Mouse (Mus musculus): ENCODE data around the gene Gm5134.

The Gm5134 gene

DNA sequence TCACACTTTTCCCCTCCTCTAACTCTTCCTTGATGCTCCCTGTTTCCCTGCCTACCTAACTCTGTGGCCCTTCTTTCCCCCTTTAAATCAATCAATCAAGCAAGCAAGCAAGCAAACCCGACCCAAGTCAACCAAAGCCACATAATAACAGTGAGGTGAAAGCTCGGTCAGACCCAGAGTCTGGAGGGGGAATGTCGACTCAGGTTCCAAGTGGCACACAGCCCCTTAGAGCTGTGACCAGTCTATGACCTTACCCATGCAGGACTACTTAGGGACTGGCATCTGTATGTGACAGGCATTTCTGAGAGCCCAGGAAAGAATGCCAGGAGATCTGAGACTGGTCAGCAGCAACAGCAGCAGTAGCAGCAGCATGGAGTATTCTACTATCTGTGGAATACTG is 42.0 kb downstream of the Gm5134 start:
- DNase-seq = no peak

DNA sequence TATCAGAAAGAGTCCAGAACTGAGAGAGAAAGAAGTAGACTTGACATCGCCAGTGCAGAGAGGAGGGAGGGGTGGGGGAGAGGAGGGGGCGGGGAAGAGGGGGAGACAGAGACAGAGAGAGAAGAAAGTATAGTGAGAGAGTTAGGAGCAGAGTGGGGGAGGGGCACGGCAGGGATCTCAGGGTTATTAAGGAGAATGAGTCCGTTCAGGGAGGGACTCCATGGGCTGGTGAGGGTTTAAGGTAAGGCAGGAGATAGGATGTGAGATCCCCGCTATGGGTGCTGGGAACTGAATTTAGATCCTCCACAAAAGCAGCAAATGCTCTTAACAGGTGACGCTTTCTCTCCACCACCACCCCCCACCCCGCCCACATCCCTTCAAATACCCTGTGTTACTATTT is 46.8 kb downstream of the Gm5134 start:
- DNase-seq = no peak

DNA sequence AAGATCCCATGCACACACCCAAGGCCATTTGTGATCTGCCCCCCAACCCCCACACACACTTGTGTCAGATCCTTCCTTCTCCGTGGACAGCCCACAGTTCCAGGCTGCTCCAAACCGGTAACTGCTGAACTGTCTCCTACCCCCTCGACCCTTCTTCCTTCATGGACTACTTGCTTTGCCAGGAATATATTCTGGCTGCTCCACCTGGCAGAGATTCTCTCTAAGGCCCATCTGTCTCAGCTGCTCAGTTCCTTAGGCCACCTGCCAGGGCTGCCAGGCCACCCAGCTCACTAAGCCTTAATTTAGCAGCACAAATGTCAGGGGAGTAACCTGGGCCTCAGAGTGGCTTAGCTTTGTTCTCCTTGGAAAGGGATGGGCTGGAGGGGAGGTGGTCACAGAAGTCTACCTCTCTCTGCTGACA is 47.8 kb downstream of the Gm5134 start:
- no peak for DNase-seq

DNA sequence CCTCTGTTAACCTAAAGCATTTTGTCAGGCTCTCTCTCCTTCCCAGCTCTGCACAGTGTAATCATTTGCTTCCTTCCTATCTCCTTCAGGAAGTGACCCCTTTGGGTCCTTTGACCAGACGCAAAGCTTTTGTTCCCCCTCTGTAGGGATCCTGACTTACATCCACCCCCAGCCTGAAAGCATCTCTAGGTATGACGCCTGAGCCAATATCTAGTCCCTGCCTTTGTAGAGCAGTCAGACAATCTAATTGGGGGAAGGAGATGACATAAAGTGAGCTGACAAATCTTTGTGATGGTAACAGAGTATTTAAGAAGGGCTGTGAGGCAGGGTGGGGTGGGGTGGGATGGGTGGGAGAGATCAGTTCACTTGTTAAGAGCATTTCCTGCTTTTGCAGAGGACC is 48.3 kb downstream of the Gm5134 start:
- DNase-seq = no peak

DNA sequence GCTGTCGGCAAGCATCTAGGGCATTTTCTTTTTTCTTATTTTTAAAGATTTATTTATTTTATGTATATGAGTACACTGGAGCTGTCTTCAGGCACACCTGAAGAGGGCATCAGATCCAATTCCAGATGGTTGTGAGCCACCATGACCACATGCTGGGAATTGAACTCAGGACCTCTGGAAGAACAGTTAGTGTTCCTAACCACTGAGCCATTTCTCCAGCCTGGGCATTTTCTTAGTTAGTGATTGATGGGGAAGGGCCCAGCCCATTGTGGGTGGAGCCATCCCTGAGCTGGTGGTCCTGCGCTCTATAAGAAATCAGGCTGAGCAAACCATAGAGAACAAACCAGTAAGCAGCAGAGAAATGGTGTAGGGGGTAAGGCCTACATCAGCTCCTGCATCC is 48.9 kb downstream of the Gm5134 start:
- no peak for DNase-seq

DNA sequence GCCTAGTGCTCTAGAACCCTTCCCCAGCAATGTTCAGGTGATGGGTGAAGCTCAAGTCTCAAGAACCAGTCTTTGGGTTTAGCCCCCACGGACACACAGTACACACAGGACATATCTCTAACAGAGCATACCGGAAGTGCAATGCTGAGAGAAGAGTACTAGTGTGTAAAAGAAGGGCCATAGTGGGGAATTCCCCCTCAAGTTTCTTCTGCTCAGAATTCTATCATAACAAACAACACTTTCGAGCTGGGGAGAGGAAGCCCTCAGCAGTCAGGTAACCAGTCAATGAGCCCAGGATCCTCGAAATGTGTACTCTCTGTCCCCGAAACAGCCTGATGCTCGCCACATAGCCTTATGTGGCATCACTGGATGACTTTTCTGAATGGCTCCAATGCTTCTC is 52.1 kb downstream of the Gm5134 start:
- no peak for DNase-seq

DNA sequence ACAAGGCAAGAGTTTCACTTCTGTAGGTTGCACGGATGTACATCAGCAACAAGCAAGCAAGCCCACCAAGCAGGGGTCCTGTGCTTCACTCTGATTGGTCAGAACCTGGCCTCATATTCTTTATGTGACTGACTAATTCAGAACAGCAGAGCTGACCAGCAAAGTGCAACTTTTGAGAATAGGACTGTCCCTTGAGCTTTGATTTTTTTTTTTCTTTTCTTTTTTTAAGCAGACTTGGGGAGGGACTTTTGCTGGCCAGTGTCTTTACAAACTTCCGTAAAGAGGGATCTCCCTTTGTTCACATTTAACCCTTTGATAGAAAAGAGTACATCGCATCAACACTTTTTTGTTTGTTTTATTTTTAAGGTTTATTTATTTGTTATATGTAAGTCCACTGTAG is 55.5 kb downstream of the Gm5134 start:
- DNase-seq = no peak

DNA sequence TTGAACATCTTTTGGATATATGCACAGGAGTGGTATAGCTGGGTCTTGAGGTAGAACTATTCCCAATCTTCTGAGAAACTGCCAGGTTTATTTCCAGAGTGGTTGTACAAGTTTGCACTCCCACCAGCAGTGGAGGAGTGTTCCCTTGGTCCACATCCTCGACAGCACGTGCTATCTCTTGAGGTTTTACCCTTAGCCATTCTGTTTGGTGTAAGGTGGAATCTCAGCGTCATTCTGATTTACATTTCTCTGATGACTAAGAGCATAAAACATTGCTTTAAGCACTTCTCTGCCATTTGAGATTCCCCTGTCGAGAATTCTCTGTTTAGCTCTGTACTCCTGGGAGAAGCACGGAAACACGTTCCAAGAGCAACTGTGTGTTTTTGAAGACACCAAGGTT is 58.6 kb downstream of the Gm5134 start:
- DNase-seq = no peak

DNA sequence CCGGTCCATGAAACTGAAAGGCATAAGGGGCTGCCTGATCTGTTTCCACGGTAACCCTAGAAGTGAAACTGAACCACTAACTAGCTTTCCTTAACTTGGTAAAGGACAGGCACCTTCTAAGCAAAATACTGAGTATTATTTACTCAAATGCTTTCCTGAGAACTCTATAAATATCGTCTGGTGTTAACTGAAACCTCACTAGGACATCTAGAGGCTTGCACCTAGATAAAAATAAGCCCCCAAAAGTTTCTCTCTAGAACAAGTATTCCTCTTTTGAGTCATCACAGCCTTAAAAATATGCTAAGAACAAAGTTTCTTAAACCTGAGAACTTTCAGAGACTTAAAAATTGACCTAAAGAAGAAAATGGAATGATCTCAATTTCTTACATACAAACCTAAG is 62.6 kb downstream of the Gm5134 start:
- DNase-seq = no peak

DNA sequence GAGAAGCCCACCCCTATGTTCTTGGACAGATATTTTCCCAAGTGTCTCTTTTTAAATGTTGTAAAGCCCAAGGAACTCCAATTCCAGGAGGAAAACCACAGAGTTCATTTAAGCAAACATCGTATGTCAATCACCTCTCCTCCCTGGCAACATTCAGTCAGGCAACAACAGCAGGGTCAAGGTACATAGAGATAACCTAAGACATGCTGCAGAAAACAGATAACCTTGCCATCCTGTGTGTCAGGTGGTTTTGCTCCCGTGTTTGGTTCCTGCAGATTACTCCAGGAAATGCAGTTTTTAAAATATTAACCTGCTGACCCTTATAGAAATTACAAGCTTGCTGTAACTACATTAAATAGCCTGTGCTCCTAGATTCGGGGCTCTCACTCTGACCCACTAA is 67.4 kb downstream of the Gm5134 start:
- no peak for DNase-seq

DNA sequence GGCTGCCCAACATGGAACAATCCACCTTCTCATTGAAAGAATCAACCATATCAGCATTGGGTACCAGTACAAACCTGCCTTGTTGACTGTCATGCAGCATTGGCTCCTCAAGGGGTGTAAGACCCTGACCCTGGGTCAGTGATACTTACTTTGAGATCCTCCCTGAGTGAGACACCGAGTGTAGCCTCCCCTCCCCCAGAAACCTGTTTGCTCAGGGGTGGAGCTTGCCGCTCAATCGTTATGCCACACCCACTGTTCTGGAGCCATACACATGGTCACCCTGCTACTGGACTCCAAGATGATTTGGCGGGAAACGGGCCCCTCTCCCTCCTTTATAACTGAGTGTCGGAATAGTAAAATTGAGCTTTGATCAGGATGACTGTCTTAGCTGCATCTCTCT is 69.6 kb downstream of the Gm5134 start:
- no peak for DNase-seq

DNA sequence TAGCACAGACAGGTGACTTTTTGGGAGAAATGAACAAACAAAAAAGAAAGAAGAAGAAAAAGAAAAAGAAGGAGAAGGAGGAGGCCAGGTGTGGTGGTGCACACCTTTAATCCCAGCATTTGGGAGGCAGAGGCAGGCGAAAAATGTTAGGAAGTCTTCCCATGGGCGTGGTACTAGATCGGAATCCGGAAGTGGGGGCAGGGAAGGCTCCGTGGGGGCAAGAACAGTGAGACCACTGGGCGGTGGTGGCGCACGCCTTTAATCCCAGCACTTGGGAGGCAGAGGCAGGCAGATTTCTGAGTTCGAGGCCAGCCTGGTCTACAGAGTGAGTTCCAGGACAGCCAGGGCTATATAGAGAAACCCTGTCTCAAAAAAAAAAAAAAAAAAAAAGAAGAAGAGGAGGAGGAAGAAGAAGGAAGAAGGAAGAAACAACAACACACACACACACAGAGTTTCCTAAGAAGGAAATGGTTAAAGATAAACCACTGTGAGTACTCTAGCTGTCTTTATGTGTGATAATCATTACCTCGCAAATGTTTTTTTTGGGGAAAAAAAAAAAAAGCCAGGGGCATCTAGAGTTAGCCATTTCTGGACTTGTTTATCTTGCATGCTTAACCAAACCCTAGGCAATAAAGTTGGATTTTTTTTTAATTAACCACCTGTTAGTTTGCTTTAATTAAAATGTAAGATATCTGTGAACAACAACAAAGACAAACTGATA is 71.3 kb downstream of the Gm5134 start:
- DNase-seq = no peak

DNA sequence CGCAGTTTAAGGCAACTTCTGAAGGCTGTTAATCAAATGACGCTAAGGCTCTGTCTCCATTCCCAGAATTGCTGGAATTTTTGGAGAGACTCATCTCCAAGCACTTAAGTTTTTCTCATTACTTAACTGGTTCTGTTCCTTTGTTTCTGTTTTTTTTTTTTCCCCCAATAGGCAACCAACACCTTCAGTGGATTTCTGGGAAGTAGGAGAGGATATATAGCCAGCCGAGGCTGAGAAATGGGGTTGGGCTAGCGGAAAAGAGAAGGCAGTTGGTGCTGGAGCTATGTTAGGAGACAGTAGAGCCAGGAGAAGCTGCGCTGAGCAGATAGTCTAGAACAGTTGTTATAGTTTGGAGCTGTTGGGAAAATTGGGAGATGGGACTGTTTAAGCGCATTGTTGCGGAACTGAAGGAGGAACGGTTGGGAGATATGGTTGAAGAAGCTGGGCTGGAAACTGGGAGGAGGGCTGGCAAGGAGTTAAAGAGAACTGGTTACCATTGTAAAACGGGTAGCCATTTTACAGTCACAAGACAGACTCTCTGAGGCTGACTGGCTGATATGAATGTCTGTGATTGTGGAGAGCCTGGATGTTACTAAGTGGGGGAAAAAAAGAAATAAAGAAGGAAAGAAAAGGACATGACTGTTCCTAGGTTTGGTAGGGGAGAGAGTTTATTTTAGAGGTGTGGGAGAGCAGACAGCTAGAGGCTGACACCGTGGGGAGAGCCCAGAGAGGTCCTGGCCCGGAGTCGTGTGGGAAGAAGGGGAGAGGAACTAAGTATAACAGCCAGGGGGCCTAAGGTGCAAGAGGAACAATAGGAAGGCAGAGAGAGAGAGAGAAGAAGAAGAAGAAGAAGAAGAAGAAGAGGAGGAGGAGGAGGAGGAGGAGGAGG is 73.1 kb downstream of the Gm5134 start:
- no peak for DNase-seq

DNA sequence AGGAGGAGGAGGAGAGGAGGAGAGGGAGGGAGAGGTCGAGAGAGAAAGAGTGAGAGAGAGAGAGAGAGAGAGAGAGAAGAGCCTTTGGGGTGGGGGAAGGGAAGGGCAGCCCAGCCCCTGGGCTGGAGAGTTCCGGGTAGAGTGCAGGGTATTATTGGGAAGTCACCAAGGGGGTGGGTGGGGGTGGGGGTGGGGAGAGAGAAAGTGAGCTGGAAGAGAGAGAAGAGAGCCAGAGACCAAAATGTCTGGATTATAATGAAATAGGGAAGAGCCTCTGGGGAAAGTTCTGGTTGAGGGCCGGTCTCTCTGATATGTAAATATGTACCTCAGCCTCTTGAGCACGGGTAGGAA is 73.7 kb downstream of the Gm5134 start:
- no peak for DNase-seq

DNA sequence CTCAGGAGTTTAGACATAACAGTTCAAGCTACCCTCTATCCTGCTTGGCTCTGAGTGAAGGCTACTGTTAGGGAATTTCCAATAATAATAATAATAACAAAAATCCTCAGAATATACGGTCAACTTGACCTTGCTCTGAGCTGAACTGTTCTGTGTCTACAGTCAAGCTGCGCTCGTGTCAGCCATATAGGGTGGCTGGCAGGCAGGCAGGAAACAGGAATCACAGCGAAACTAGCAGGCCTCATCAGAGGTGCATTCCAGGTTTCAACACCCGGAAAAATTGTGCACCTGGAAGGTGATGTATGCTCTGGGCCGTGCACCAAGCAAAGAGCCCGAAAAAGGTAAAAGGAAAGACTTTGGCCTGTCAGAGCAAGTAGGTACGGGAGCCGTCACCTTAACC is 74.1 kb downstream of the Gm5134 start:
- DNase-seq = no peak

DNA sequence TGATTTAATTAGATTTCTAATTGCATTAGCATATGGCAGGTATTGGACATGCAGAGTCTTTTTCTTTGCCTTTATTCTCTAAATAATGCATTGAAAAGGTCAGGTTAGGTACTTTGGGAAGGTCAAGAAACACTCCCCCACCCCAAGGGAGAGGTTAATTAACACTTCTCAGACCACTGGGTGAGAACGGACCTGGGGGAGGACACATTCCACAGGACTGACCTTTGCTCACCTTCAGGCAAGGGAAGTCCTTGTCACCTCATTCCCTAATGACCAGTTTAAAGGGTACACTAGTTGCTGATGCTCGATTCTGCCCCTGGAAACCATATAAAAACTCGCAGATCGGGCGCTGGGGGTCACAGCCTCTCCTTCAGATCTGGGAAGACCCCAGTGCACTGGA is 75.0 kb downstream of the Gm5134 start:
- no peak for DNase-seq

DNA sequence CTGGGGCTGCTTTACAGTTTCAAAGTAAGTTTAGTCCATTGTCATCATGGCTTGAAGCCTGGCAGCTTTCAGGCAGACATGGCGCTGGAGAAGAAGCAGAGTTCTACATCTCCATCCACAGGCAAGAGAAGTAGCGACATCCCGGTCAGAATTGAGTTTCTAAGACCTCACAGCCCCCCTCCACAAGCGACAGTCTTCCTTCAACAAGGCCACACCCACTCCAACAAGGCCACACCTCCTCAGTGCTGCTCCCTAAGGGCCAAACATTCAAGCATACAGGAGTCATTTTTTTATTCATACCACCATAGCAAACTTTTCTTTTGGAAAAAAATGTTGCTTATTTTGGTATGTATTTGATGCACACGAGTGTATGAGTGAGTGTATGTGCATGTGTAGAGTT is 76.2 kb downstream of the Gm5134 start:
- DNase-seq = no peak

DNA sequence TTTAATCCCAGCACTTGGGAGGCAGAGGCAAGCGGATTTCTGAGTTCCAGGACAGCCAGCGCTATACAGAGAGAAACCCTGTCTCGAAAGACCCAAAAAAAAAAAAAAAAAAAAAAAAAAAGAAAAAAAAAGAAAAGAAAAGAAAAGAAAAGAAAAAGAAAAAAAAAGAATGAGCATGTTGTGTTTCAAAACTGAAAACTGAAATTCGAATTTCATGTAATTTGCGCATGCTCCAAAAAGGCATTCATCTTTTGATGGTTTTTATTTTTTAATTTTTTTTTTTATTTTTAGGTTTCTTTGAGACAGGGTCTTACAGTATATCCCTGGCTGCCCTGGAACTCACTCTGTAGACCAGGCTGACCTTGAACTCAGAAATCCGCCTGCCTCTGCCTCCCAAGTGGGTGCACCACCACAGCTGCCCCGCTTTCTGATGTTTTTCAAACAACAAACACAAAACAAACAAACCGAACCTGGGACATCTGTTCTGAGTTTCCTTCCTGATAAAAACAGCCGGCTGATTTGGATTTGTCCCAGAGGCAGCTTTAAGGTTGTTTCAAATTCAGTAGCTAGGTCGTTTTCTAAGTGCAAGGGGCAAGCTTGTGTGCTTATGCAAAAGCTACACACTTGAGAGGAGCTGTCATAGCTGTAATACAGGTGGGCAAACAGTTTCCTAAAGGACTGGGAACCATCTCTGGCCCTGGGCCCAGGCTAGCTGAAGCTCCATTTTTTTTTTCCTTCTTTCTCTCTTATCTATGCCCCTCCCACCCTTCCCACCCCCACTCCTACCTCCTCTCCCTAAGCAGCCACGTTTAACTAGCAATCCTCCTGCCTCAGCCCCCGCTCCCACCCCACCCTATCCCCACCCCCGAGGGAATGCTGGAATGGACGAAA is 77.4 kb downstream of the Gm5134 start:
- no peak for DNase-seq

DNA sequence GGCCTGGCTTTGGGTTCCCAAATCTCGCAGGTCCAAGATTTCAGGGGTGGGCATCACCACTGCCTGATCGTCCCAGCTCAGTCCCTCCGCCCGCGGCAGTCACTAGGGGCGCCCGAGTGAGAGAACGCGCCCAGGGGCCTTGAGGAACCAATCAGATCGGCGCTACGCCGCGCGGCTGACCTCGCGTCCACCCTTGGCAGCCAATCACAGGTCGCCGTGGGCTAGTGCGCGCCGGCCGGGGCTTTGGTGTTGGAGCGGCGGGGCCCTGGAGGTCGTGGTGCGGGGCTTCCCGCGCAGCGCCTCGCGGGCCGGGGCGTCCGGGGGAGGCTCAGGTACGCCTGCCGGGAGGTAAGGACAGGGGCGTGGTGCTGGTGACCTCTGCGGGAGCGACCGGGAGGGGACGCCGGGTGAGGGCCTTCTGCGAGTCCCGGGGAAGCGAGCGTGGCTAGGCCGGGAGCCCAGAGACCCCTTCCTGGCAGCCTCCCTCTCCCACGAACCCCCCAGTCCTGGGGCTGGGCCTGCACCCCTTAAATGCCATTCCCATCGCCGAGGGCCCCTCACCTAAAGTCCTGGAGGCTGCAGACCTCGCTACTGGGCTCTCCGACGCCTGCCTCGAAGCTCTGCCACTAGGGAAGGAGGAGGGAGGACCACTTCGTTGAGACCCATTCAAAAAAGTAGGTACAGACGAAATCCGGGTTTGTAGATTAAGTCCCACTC is 78.2 kb downstream of the Gm5134 start, which contains the start of gene Zfp280b:
Gene Zfp280b, plus strand, starts transcription at position 249 of the 717 bp plus-strand sequence.
- DNase-seq = peak; percentile 96 to 97

DNA sequence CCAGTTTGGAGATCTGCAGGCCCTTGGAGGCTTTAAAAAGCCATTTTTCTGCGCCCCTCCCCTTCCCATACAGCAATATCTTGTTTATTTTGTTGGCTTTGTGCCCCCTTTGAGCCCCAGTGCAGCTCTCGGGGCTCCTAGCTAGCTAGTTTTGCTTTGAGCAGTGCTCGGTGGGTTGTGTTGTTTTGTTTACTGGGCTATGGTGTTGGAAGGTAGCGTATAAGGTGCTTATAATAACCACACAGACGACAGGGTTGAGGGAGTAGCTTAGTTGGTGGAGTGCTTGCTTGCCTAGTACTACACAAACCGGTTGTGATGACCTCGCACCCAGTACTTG is 78.8 kb downstream of the Gm5134 start:
- DNase-seq = no peak

DNA sequence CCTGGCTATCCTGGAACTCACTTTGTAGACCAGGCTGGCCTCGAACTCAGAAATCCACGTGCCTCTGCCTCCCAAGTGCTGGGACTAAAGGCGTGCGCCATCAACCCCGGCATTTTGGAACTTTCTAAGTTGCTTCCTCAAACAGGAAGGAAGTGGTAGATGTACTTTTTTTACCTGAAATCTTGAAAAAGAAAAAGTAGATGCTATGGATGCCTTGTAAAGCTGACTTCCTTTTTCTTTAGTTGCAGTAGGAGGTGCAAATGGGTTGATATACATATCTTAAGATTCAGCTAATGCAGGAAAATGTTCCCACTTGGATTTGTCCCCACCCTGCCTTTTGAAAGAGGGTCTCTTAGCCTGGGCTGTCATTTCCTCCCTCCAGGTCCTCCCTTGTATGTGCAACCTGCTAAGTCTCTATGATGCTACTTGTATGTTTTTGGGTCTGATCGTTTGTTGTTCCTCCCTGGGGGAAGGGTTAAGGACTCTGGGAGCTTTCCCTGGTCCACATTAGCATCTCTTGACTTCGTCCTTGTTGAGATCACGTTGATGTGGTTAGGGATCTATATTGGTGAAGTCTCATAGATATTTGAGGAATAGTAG is 79.8 kb downstream of the Gm5134 start:
- DNase-seq = no peak

DNA sequence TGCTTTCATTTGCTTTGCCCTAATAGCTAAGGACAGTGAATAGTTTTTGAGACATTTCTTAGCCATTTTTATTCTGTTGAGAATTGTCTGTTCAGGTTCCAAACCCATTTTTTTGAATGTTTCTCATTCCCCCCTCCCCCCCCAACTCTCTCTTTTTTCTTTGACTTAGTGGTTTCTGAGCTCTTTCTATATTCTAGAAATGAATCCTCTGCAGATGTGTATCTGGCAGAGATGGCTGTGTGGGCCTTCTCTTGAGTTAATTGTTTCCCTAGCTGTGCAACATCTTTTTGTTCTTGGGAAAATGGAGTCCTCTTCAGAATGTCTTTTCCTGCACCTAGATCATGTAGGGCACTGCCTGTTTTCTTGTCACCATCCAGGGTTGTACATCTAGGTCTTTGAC is 81.0 kb downstream of the Gm5134 start:
- DNase-seq = no peak
